Comparison of ENCODE assay signal across 19 mouse cellular contexts in the genomic region with DNA sequence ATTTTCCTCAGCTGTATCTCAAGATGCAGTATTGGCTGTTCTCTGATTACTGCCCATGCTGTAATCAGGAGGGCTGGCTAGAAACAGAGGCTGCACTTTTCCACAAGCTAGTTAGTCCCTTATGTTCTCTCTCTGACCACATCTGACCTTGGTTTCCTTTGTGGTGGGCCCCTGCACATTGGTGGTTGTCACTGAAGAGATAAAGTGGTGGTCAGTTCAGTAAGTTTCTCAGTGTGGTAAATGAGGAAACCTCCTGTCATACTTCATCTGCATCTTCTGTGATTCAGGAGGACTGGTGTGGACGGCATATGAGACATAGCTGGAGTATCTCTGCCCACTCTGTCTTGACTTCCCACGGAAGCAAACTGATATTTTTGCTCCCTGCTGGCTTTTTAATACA.
DNase-seq lines count a peak whose midpoint lies in the region; ATAC-seq and TF ChIP-seq lines count a peak whose summit lies in the region.
"Had no signal": no experiment of that assay in that cellular context is flagged by ENCODE, and none has a peak within 500 bp of the region (broad histone marks: within the 10 kb centered on the region; RNA-seq: fewer than 3 reads in every experiment).

No protein-coding gene starts in this region.

- no peak overlapping the region for H3K9ac ChIP-seq in heart, embryonic 13.5 days
- H3K9ac ChIP-seq: embryonic facial prominence, embryonic 13.5 days; forebrain, embryonic 12.5 days; heart, embryonic 12.5 days; hindbrain, embryonic 13.5 days had no signal

- no peak for ATAC-seq in heart, embryonic 13.5 days (ENCODE audit: extremely low read depth, insufficient number of reproducible peaks, low FRiP score, low TSS enrichment)
- ATAC-seq in common myeloid progenitor, adult 5-6 weeks (replicated peaks; ENCODE audit: low read depth, poor library complexity, severe bottlenecking): peak; percentile 98
- peak; percentile 77 for ATAC-seq in megakaryocyte progenitor cell, adult 5-6 weeks (replicated peaks; ENCODE audit: poor library complexity)
- ATAC-seq: forebrain, embryonic 16.5 days; hindbrain, postnatal 0 days had no signal

- WGBS in heart, embryonic 13.5 days: 54% methylated on average over 2 of the region's 2 CpGs

- H3K27ac ChIP-seq in heart, embryonic 13.5 days (replicated peaks): 0 out of 2 replicates have a peak overlapping the region, but pooled peaks have one; percentile 1
- H3K27ac ChIP-seq in layer of hippocampus, adult 2 months: no peak overlapping the region
- H3K27ac ChIP-seq: embryonic facial prominence, embryonic 13.5 days; forebrain, embryonic 12.5 days; heart, adult 2 months; hindbrain, embryonic 13.5 days; hindbrain, postnatal 0 days had no signal

- no peaks in the 10 kb centered on the region for H3K9me3 ChIP-seq in heart, embryonic 13.5 days
- H3K9me3 ChIP-seq: embryonic facial prominence, embryonic 13.5 days; forebrain, embryonic 12.5 days; heart, embryonic 12.5 days; hindbrain, embryonic 13.5 days had no signal

- no peak for DNase-seq in heart, adult 8-10 months (ENCODE audit: low spot score)
- no peak for DNase-seq in left cerebral cortex, adult 8-10 months (ENCODE audit: low spot score in 2 of 2)
- no peak for DNase-seq in cerebellum, adult 9-11 months
- no peak for DNase-seq in layer of hippocampus, adult 2 months (ENCODE audit: low spot score in 2 of 2)
- DNase-seq: adrenal gland, postnatal 14 days; cerebellum, adult 18-20 months; cerebellum, postnatal 10 days; gastrocnemius, postnatal 10 days; heart, adult 2 months; heart, postnatal 36 days had no signal

- TF ChIP-seq CTCF in layer of hippocampus, adult 2 months (conservative IDR thresholded peaks at IDR 0.05): no peak

- no peaks in the 10 kb centered on the region for H3K36me3 ChIP-seq in heart, embryonic 13.5 days
- H3K36me3 ChIP-seq: embryonic facial prominence, embryonic 13.5 days; forebrain, embryonic 12.5 days; heart, embryonic 12.5 days; hindbrain, embryonic 13.5 days had no signal

- H3K4me1 ChIP-seq in heart, embryonic 13.5 days: peaks cover 4% of the 10 kb centered on the region; the same call in 1 of the 2 replicates
- H3K4me1 ChIP-seq: embryonic facial prominence, embryonic 13.5 days; hindbrain, embryonic 13.5 days had no signal

- H3K4me3 ChIP-seq in heart, embryonic 13.5 days: no peak overlapping the region
- H3K4me3 ChIP-seq in layer of hippocampus, adult 2 months: no peak overlapping the region
- H3K4me3 ChIP-seq: embryonic facial prominence, embryonic 13.5 days; forebrain, embryonic 12.5 days; heart, adult 2 months; heart, embryonic 12.5 days; hindbrain, embryonic 13.5 days had no signal

- no peak overlapping the region for H3K4me2 ChIP-seq in heart, embryonic 13.5 days
- H3K4me2 ChIP-seq: embryonic facial prominence, embryonic 13.5 days; forebrain, embryonic 12.5 days; heart, embryonic 12.5 days; hindbrain, embryonic 13.5 days had no signal

- no peaks in the 10 kb centered on the region for H3K27me3 ChIP-seq in heart, embryonic 13.5 days (replicated peaks)
- H3K27me3 ChIP-seq: embryonic facial prominence, embryonic 13.5 days; forebrain, embryonic 12.5 days; heart, embryonic 12.5 days; hindbrain, embryonic 13.5 days had no signal
